Mouse (Mus musculus) liver, adult 10 weeks (tissue): ENCODE results near the gene Uap1l1. TPM values are rescaled to one million over a fixed set of nuclear protein-coding genes. Genes with fewer than 3 reads are reported as not detected.

ENCODE experiments used
- polyA plus RNA-seq: library from polyadenylated mRNA; stranded (reverse); fragments of 350-450 nt; fragmentation: Illumina TruSeq; extraction: RNeasy Lipid Tissue Mini Kit (QIAGEN cat#74804); gene quantifications from one replicate; pipeline ENCODE4 v1.2.3, GENCODE M21; 2014; ENCODE audit warnings: low read depth, low replicate concordance

Gene Uap1l1
- 1.8 TPM for polyA plus RNA-seq

GRCm38 (mm10) chr2:25365091-25365761 is at the start of gene Uap1l1:
Uap1l1 (minus strand) TSS chr2:25365682.

GRCm38 (mm10) chr2:25399051-25399450 is 33.6 kb upstream of the Uap1l1 start, which contains the start of gene Npdc1:
Npdc1 (plus strand) TSS chr2:25399351.

DNA sequence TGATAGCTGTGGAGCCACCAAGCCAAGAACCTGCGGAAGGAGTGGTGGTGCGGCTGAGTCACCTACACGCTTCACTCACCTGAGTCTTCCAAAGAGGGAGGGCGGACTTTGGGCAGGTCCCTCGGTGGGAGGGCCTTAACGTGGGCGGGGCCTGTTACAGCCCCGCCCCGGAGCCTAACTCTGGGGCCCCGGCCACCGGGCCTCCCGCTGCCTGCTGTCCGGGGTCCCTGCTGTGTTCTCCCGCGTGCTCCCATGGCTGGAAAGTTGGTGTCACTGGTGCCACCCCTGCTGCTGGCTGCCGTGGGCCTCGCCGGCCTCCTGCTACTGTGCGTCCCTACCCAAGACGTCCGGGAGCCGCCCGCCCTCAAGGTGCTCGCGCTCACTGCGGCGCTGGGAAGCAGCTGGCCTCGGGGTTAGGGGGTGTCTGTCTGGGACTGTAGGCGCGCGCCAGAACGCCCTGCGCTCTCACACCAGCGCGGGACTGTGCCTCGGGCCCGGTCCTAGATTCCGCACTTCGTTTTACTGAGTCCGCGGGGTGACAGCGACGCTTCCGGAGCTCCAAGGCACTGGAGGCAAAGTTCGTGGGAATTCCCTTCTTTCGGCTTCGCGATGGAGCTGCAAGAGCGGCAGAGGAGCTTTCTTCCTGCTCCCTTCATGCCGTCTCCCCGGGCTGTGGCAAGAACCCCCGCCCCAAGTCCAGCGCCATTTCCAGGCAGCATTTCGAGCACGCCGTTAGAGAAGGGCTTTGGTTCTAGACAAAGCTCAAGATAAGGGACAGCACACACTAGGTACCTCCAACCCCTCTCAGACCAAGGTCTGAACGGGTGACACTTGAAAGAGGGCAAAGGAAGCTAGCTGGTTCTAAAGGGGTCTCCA is 30.5 kb upstream of the Uap1l1 start, which contains the start of gene Entpd2:
Gene Entpd2, plus strand, starts transcription at position 154 of the 876 bp plus-strand sequence.

GRCm38 (mm10) chr2:25371764-25372643 is 6.5 kb upstream of the Uap1l1 start, which contains the start of gene Sapcd2:
Sapcd2 (plus strand) TSS chr2:25372321.

GRCm38 (mm10) chr2:25356208-25357079 is 9.0 kb downstream of the Uap1l1 start, which contains the start of gene Dpp7:
Dpp7 (minus strand) TSS chr2:25356359.

DNA sequence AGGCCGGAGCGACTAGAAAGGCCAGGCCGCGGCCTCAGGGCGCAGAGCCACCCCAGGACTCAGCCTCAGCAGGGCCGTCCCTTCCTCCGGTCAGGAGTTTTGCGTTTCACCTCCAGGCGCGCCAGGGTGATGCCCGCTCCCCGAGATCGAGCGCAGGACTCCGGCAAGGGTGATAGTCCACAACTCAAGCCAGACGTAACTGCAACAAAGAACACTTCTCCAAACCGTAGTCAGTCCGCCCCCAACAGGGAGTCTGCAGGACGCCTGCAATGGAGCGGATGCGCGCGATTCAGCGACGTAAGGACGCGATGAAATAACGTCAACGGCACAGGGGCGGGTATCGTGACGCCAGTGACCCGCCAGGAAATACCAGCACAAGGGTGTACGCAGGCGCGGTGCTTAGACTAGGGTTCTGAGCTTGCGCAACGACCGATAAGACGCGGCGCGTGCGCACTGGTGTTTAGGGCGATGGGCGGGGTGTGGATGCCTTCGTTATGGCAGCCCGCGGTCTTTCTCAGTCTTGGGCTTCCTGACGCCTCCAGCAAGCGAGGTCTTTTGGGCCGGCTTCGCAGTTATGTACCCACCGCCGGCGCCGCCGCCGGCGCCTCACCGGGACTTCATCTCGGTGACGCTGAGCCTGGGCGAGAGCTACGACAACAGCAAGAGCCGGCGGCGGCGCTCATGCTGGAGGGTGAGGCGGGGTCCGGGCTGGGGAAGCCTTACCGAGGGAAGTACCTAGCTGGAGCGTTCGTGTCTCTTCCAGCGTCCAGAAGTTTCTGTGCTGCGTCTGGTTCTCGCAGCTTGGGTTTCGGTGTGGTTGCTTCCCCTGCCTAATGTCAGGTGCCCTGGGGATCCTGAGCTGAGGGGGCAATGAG is 33.0 kb downstream of the Uap1l1 start, which contains the start of gene Man1b1:
Gene Man1b1, plus strand, starts transcription at position 53 of the 875 bp plus-strand sequence.

GRCm38 (mm10) chr2:25318971-25319773 is 46.3 kb downstream of the Uap1l1 start, which contains the start of gene Grin1:
Grin1 (minus strand) TSS chr2:25319187.

Other genes starting within 250 kb of the Uap1l1 start
- gene Nrarp, start 184.9 kb downstream of the Uap1l1 start, polyA plus RNA-seq = 0.61 TPM
- gene Tor4a, start 168.8 kb downstream of the Uap1l1 start, polyA plus RNA-seq = 0.56 TPM
- 4.3 TPM for gene Nelfb, start 154.2 kb downstream of the Uap1l1 start, polyA plus RNA-seq
- gene Stpg3, start 151.0 kb downstream of the Uap1l1 start, polyA plus RNA-seq = not detected
- gene Fam166a, start 146.9 kb downstream of the Uap1l1 start, polyA plus RNA-seq = not detected
- gene Tubb4b, start 141.0 kb downstream of the Uap1l1 start, polyA plus RNA-seq = 31.1 TPM
- gene Slc34a3, start 131.3 kb downstream of the Uap1l1 start, polyA plus RNA-seq = not detected
- gene Rnf224, start 128.9 kb downstream of the Uap1l1 start, polyA plus RNA-seq = not detected
- not detected for gene Rnf208, start 123.4 kb downstream of the Uap1l1 start, polyA plus RNA-seq
- not detected for gene Cysrt1, start 123.2 kb downstream of the Uap1l1 start, polyA plus RNA-seq
- 0.69 TPM for gene AL732309.1, start 118.8 kb downstream of the Uap1l1 start, polyA plus RNA-seq
- gene Tmem203, start 110.2 kb downstream of the Uap1l1 start, polyA plus RNA-seq = 0.85 TPM
- gene Tprn, start 103.1 kb downstream of the Uap1l1 start, polyA plus RNA-seq = 0.19 TPM
- 2.6 TPM for gene Ssna1, start 93.2 kb downstream of the Uap1l1 start, polyA plus RNA-seq
- gene Anapc2, start 93.2 kb downstream of the Uap1l1 start, polyA plus RNA-seq = 7.9 TPM
- gene Tmem210, start 77.5 kb downstream of the Uap1l1 start, polyA plus RNA-seq = not detected
- gene Lrrc26, start 75.8 kb downstream of the Uap1l1 start, polyA plus RNA-seq = not detected
- not detected for gene Grin1, start 46.5 kb downstream of the Uap1l1 start, polyA plus RNA-seq
- 8.7 TPM for gene Man1b1, start 33.3 kb downstream of the Uap1l1 start, polyA plus RNA-seq
- 4.9 TPM for gene Dpp7, start 9.3 kb downstream of the Uap1l1 start, polyA plus RNA-seq
- gene Sapcd2, start 6.6 kb upstream of the Uap1l1 start, polyA plus RNA-seq = not detected
- not detected for gene Entpd2, start 30.2 kb upstream of the Uap1l1 start, polyA plus RNA-seq
- gene Npdc1, start 33.7 kb upstream of the Uap1l1 start, polyA plus RNA-seq = 1.1 TPM
- not detected for gene Fut7, start 57.6 kb upstream of the Uap1l1 start, polyA plus RNA-seq
- gene Abca2, start 63.0 kb upstream of the Uap1l1 start, polyA plus RNA-seq = 2.0 TPM
- gene Clic3, start 91.2 kb upstream of the Uap1l1 start, polyA plus RNA-seq = not detected
- gene Paxx, start 95.4 kb upstream of the Uap1l1 start, polyA plus RNA-seq = 57.0 TPM
- gene Ptgds, start 104.4 kb upstream of the Uap1l1 start, polyA plus RNA-seq = 2.1 TPM
- not detected for gene Lcn12, start 128.2 kb upstream of the Uap1l1 start, polyA plus RNA-seq
- gene Fbxw5, start 135.1 kb upstream of the Uap1l1 start, polyA plus RNA-seq = 1.9 TPM
- 156 TPM for gene C8g, start 136.0 kb upstream of the Uap1l1 start, polyA plus RNA-seq
- gene Traf2, start 181.3 kb upstream of the Uap1l1 start, polyA plus RNA-seq = 0.93 TPM
- gene Edf1, start 192.2 kb upstream of the Uap1l1 start, polyA plus RNA-seq = 9.1 TPM
- not detected for gene Mamdc4, start 209.2 kb upstream of the Uap1l1 start, polyA plus RNA-seq
- gene Phpt1, start 209.5 kb upstream of the Uap1l1 start, polyA plus RNA-seq = 3.5 TPM
- gene Ajm1, start 216.1 kb upstream of the Uap1l1 start, polyA plus RNA-seq = not detected
- 7.1 TPM for gene Rabl6, start 242.8 kb upstream of the Uap1l1 start, polyA plus RNA-seq